Mouse (Mus musculus) left cerebral cortex, adult 18-20 months (tissue): Measurements from ENCODE around the gene Zfp827. TPM values are rescaled to one million over a fixed set of nuclear protein-coding genes. Genes with fewer than 3 reads are reported as not detected.

Experiments
- DNase-seq, 2 experiments: peaks; one replicate each; pipeline ENCODE4 v3.0.0; 2021 to 2022; ENCODE audit warnings: low spot score in 2 of 2, mixed read lengths in 1 of 2
- long read RNA-seq, 2 experiments: library from polyadenylated mRNA; stranded (forward); transcript quantifications; one replicate each; pipeline ENCODE4 v2.0.0; 2021
- total RNA-seq, 2 experiments: library from RNA; stranded (reverse); gene quantifications; 2 replicates each; pipeline ENCODE4 v1.2.3; 2021

The Zfp827 gene
- 10 to 100 TPM; 37.9 to 44.0 TPM for total RNA-seq
- long read RNA-seq, experiment 1, partial matches to known transcripts = 7 of 10 reads
- long read RNA-seq, experiment 1, other reads (novel, unspliced or antisense) = 3 of 10 reads
- long read RNA-seq, experiment 2, partial matches to known transcripts = 1 of 13 reads
- long read RNA-seq, experiment 2, other reads (novel, unspliced or antisense) = 12 of 13 reads

DNA sequence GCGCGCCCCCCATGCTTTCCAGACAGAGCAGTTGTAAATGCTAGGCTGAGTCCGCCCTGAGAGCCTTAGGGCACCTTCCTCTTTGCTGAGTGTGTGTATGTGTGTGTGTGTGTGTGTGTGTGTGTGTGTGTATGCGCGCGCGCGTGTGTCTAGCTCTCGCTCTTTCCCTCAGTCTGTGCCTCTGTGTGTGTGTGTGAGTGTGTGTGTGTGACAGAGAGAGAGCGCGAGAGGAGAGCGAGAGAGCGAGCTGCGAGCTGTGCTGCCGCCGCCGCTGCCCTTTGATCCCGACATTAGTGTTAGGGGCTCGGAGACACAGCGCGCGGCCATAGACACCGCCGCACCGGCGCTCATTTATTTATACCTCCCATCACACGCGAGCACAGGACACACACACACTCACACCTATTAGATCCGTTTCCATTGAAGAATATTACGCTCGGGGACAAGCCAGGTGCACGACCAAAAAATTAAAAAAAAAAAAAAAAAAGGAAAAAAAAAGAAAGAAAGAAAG, at the start of gene Zfp827:
Gene Zfp827, plus strand, starts transcription at position 461 of the 511 bp plus-strand sequence.
- peak; percentile 52 to 70 for DNase-seq

DNA sequence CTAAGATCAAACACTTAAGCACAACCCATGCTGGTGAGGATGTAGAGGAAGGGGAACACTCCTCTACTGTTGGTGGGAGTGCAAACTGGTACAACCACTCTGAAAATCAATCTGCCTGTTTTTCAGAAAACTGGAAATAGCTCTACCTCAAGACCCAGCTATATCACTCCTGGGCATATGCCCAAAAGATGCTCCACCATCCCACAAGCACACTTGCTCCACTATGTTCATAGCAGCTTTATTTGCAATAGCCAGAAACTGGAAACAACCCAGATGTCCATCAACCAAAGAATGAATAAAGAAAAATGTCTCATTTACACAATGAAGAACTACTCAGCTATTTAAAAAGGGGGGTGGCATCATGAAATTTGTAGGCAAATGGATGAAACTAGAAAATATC, 23.9 kb upstream of the Zfp827 start:
- no peak for DNase-seq

DNA sequence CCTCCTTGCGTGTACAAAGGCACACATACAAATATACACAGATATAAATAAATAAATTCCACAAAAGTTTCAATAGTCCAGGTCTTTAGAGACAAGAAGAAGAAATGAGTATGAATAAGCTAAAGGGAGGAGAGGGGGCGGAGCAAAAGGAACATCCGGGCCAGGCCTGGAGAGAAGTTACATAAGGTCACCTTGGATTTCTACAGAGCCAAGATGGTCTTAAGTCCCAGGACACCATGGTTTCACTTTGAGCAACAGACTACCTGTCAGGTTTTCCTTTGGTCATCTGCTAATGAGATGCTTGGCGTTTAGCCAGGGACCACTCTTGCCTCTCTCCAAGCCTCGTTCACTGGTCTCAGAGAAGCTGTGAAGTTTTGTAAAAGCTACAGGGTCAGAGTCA, 13.2 kb upstream of the Zfp827 start:
- DNase-seq = no peak

DNA sequence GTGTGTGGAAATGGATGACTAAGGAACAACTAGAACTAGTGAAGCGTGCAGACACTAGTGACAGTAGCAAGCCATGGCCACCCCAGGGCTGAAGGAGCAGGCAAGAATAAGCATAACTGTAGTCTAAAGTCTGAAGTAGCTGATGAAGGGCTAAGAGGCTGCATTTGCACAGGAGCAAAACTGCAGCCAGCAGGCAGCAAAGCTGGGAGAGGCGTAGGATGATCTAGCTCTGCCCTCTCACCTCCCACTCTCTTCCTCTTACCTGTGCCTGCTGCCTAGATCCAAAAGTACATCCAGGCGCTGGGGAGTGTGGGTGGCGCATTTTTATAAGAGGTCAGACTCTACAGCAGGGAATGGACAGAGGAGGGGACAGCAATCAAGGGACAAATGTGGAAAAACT, 12.2 kb upstream of the Zfp827 start:
- DNase-seq = peak in 1 of 2 experiments; percentile 28

DNA sequence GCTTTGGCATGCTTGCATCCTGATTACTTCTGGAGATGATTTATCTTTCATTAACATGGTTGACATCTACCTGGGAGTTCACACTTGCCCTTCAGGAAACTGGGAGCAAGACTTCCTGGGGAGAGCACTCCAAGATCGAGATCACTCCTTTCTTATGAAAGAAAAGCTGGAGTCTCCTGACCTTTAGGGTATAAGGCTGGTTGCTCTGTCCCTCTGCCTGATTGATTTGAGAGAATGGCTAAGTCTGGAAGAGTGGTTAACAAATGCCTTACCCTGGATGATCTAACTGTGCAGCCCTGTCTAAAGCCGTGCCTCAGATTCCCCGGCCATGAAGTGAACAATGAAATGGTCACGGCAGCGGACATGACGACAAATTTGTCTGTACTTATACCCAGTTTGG, 11.7 kb upstream of the Zfp827 start:
- DNase-seq = no peak

DNA sequence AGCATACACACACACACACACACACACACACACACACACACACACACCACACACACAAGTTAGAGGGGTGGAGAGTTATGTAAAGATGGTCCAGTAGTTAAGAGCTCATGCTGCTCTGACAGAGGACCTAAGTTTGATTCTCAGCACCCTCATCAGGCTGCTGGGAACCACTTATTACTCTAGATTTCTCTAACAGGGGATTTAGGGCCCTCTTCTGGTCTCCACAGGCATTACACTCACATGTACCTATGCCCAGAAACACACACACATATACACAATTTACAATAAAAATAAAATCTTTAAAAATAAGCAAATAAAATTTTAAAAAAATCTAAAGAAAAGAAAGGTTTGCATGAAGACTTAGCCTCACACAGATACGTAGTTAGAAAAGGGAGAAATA, 4.3 kb upstream of the Zfp827 start:
- no peak for DNase-seq

DNA sequence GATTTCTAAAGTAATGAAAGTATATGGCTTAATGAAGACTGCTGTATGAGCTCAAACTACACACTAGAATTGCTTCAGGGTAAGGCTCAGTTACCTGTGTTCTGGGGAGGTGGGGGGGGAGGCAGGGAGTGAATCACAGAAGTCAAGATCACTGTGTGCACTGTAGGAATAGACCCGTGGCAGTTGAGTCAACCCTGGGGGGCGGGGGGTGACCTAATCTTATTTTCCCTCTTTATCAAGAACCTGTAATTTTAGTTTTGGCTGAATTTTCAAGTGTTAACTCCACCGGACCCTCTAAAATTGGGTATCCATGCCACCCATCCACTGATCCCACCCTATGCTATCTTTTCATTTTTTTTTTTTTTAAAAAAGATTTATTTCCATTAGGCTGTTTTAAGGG, 918 bp upstream of the Zfp827 start:
- DNase-seq = no peak

DNA sequence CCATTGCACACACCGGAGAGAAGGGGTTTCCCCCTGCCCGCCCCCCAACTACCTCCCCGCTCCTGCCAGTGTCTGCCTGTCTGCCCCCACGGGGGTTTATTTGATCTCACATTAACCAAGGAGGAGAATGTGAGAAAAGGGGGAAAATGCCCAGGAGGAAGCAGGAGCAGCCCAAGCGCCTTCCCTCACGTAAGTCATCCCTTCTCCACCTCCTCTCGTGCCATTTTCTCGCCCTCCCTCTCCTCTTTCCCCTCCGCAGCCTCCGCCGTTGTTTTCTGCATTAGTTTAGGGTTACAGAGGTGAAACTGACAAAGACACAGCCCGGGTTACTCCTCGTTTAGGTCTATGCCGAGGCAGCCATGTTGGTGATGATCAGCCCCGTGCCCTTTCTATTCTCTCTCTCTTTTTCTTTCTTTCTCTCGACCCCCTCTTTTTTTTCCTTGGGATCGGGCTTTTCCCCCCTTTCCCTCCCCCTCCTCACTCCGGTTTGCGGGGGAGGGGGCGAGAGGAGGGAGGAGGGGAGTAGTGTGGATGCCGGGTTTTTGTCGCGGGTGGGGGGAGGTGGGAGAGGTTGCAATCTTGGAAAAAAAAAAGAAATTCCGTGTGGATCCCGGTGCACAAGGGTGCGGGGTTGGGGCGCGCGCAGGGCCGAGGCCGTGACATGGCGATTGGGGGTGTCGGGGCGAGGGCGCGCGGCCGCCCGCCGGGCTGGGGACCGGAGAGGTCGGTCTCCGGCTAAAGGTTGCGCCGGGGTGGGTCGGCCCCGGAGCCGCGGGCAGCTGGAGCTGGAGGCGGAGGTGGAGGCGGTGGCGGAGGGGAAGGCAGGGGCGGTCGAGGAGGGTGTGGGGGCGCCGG, 531 bp downstream of the Zfp827 start:
- peak; percentile 31 to 42 for DNase-seq

DNA sequence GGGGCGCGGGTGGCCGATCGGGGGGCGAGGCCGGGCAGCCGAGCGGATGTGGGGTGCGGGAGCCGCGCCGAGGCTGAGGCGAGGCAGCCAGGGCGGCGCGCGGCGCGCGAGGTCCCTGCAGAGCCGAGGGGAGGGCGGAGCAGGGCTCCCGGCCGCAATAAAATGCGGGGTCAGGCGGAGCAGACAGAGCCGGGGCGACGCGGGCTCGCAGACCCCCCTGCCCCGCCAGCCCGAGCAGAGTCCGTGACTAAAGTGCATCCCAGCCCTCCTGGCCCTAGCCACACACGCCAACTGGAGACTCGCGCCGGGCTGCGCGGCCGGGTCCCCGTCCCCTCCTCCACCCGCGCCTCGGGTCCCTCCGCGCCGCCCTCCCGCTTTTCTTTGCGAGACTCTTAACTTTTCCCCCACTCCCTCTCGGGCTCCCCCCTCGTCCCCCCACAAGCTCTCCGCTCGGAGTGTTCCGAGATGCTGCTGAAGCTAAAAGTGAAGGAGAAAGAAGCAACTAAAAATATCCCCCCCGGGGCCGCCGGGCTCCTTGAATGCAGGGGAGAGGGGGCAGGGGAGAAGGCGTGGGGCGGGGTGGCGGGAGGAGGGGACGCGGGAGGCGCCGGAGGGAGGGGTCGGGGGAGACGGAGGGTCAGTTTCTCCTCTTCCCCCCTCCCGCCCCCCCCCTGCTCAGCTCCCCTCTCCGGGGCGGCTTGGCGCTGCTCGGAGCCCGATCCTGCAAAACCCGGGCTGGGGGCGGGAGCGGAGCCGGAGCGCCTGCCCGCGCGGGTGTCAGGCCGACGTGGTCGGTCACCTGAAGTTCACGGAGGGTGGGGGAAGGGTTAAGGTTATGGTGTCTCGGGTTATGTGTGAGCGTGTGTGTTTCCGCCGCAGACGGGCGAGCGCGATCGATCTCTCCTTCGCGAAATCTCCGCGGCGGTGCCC, 1.4 kb downstream of the Zfp827 start:
- DNase-seq = peak; percentile 50 to 75

DNA sequence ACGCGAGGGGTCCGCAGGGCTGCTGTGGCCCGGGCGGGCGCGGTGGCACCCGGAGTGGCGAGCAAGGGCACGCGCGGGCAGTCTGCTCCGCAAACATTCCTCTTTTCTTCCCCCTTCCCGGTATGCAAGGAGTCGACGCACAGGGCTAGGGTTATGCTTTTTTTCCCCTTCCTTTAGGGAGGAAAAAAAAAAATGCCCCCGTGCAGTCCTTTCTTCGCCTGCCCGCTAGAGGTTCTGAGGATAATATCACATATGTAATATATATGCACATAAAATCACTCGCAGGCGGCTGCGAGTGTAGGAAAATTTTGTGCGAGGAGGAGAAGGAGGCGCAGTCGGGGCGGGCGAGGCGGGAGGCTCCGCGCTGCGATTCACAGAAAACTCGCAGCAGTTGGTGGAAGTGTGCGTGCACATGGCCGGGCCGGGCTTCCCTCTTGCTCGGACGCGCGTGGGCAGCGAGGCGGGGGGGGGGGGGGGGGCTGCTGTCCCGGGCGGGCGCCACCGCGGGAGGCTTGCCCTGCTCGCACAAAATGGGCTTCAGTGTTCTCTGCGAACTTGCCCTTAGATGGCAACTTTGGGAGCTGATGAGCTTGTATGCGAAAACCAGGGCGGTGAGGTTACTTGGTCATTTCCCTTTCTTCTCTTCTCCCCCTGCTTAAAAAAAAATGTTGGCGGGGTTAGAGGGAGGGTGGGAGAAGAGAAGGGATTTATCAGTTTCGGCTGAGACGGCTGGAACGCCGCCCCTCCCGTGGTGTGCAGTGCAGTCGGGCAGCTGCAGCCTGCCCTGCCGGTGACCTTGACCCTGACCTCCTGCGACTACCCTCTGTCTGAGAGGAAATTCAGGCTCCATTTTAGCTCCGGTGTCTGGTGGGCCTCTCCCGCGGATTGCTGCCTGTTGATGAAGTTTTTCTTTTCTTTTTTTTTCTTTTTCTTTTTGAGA, 2.4 kb downstream of the Zfp827 start:
- DNase-seq = peak; percentile 67 to 71

DNA sequence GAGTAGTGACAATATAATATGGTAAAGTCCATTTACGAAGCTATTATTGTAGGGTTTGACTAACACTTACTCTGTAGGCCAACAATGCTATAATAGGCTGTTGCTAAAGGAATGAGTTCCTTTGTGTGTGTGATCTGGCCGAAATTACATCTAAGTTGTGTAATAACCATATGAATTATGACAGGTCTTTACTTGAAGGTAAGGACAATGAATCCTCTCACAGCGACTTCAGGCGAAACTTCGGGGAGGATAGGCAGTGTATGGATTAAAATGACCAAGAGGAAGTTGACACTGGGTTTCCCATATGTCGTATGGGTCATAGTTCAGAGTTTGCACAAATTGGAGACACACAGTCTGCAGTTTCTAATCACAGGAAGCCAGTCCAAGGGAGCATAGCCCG, 9.3 kb downstream of the Zfp827 start:
- DNase-seq = no peak

DNA sequence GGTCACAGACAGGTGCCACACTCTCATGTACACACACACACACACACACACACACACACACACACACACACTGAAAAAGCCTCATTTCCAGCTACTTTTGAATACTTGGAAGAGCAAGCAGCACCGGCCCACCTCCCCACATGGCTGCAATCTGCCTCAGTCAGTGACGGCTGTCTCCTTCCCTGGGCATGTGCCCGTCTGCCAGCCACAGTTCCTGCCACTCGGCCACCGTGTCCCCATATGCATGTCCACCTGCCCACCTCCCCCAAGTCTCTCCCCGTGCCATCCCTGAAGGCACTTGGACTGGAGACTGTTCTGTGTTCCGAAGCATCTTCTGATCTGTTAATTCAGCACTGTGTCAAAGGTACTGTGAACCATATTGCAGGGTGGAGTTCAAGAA, 9.8 kb downstream of the Zfp827 start:
- no peak for DNase-seq

DNA sequence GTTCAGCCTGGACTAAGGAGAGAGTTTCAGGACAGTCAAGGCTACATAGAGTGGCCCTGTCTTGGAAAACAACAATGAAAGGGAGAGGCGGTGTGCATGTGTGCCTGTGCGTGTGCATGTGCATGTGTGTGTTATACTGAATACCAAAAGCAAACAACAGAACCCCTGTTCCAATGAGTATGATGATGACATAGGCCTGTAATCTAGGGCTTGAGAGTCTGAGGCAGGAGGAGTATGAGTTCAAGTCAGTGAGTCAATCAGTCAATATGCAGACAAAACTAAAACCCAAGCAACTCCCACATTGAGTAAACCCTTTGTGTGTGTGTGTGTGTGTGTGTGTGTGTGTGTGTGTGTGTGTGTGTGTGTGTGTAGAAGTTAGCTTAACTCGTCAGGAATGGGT, 13.2 kb downstream of the Zfp827 start:
- DNase-seq = no peak

DNA sequence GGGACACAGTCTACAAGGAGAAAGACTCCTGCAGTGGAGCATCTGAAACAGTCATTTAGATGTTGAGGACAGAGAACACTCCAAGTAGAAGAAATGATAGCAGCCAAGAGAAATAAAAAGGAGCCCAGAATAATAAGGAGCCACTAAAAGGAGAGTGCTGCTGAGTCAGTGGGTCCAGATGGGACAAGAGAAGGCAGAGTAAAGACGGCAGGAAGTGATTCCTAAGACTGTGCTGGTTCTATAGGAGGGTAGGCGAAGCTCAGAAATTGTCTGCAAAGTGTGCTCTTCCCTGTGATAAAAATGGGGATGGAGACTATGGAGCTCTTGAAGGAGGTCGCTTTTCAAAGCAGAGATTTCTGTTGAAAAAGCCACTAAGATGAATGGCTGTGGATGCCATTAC, 14.0 kb downstream of the Zfp827 start:
- DNase-seq = no peak

DNA sequence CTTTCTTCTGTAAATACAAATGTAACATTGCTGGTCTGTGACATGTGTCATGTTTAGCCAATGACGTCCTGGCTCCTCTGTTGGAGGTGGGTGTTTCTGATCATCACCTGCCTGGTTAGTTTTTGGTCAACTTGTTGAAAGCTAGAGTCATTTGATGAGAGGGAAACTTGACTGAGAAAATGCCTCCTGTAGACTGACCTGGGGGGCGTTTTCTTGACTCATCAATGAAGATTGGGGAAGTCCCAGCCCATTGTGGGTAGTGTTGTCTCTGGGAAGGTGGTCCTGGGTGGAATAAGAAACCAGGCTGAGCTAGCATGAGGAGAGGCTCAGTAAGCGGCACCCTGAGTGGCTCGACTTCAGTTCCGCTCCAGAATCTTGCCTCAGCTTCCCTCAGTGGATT, 16.4 kb downstream of the Zfp827 start:
- no peak for DNase-seq

DNA sequence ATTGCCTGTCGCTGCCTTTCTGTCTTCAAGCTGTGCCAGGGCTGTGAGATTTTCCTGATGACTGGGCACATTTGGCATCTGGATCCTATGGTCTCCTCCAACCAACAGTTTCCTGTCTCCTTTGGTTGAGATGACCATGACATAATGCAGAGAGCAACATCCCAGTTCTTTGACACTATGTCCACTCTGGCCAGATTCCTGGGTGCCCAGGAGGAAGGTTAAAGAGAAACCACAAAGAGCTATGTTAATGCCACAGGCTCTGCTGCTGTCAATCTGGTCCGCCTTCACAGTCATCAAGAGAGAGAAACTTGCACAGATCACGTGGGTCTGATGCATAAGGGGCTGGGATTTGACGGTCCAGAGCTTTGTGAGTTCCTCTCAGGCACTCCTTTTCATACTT, 18.4 kb downstream of the Zfp827 start:
- no peak for DNase-seq

DNA sequence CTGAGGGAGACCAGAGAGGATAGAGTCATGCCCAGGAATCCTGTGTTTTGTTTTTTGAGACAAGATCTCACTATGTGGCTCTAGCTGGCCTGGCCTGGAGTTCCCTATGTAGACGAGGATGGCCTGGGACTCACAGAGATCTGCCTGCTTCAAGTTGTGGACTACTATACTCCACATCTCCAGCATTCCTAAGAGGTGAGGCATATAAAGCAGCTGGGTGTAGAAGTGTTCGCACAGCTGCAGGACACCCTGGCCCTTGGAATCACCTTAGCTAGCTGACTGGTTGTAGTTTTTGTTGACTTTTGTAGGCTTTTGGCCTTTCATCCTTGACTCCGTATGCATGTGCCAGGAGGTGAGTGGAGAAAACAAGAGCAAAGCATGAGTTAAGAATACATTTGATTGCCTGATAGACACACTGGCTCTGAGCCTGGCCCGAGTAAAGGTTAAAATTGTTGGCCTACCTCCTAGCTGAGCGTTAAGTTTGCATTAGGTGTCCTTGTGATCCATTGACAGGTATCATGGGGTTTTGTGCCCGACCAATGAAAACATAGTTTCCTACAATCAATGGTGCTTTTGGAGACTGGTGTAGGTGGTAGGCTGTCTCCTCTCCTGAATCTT, 20.3 kb downstream of the Zfp827 start:
- DNase-seq = no peak

DNA sequence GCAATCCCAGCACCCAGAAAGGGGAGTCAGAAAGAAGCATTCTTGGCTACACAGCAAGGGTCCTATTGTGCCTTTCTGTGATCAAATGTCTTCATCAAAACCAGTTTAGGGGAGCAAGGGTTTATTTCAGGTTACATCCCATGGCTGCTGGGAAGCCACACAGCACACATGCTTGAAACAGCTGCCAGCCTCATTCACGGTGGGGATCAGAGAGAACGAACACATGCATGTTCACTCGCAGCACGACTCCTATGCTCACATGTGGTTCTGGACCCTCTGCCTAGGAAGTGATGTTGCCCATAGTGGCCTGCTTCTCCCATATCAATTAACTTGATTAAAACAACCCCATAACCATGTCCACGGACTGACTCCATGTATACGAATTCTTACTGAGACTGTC, 26.0 kb downstream of the Zfp827 start:
- no peak for DNase-seq

DNA sequence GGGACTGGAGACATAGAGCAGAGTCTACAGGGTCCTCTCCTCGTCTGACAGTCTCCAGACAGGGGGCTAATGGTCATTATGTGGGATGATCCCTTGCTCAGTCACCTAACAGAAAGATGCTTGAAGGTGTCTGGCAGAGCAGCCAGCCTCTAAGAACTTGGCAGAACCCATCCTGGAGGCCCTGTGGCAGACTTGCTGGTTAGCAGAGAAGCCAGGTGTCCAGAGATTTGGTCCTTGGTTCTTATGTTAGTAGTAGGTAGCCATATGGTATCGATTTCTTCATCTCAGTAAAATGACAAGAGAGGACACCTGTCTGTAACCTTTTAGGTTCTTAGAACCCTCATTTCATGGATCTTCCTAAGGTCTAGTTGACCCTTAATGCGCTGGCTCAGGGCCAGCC, 28.9 kb downstream of the Zfp827 start:
- no peak for DNase-seq

DNA sequence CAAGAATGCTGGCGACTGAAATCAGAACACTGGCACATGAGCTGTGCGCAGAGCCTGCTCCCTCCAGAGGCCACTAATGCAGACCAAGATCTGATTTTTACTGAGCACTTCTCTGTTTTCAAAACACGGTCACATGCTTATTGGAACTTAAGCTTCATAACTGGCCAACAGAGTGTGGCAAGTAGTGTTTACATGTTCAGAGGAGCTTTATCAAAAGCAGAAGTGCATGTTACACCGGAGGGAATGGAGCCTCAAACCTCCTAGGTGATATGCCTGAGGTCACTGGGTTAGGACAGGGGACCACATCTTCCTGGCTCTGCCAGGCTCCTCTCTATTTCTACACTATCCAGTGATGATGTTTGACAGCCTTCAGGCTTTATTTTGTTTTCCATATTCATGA, 31.1 kb downstream of the Zfp827 start:
- no peak for DNase-seq
